Mouse (Mus musculus): Measurements from ENCODE around the gene Synj2.

Synj2 gene

GRCm38 (mm10) chr17:5997380-5998234, 56.5 kb downstream of the Synj2 start:
- in situ Hi-C loops (cut with MboI, MseI), result no loop called here

- in situ Hi-C loops (cut with MboI, MseI), result no loop called here
These were observed 57.1 kb downstream of the Synj2 start for GRCm38 (mm10) chr17:5998235-5998500.

- in situ Hi-C loops (cut with MboI, MseI), result no loop called here
These were observed 58.0 kb downstream of the Synj2 start for GRCm38 (mm10) chr17:5999039-5999543.

GRCm38 (mm10) chr17:6000864-6001319, 59.8 kb downstream of the Synj2 start:
- in situ Hi-C loops (cut with MboI, MseI), result no loop called here

- in situ Hi-C loops (cut with MboI, MseI), result no loop called here
These were observed 60.3 kb downstream of the Synj2 start for GRCm38 (mm10) chr17:6001389-6001788.

- in situ Hi-C loops (cut with MboI, MseI), result no loop called here
These were observed 60.8 kb downstream of the Synj2 start for GRCm38 (mm10) chr17:6001836-6002235.

- in situ Hi-C loops (cut with MboI, MseI), result no loop called here
These were observed 61.5 kb downstream of the Synj2 start for GRCm38 (mm10) chr17:6002563-6002962.

GRCm38 (mm10) chr17:6003661-6004060, 62.6 kb downstream of the Synj2 start:
- in situ Hi-C loops (cut with MboI, MseI), result no loop called here

- in situ Hi-C loops (cut with MboI, MseI), result no loop called here
These were observed 64.2 kb downstream of the Synj2 start for GRCm38 (mm10) chr17:6005246-6005637.

GRCm38 (mm10) chr17:6005638-6006471, 64.8 kb downstream of the Synj2 start:
- in situ Hi-C loops (cut with MboI, MseI), result no loop called here

- in situ Hi-C loops (cut with MboI, MseI), result no loop called here
These were observed 66.2 kb downstream of the Synj2 start for GRCm38 (mm10) chr17:6007101-6007780.

GRCm38 (mm10) chr17:6007902-6008301, 66.8 kb downstream of the Synj2 start:
- in situ Hi-C loops (cut with MboI, MseI), result no loop called here

GRCm38 (mm10) chr17:6008590-6008989, 67.5 kb downstream of the Synj2 start:
- in situ Hi-C loops (cut with MboI, MseI), result no loop called here

GRCm38 (mm10) chr17:6009606-6010005, 68.5 kb downstream of the Synj2 start:
- in situ Hi-C loops (cut with MboI, MseI), result loop anchor here in 1 of 2 experiments (5.0 kb wide), 1 partner anchor 32 kb away; no protein-coding TSS in a partner anchor

- in situ Hi-C loops (cut with MboI, MseI), result loop anchor here in 1 of 2 experiments (5.0 kb wide), 1 partner anchor 36 kb away; no protein-coding TSS in a partner anchor
These were observed 72.0 kb downstream of the Synj2 start for GRCm38 (mm10) chr17:6013079-6013478.

- in situ Hi-C loops (cut with MboI, MseI), result loop anchor here in 1 of 2 experiments (5.0 kb wide), 1 partner anchor 38 kb away; no protein-coding TSS in a partner anchor
These were observed 73.9 kb downstream of the Synj2 start for GRCm38 (mm10) chr17:6014985-6015384.

GRCm38 (mm10) chr17:6016213-6016780, 75.2 kb downstream of the Synj2 start:
- in situ Hi-C loops (cut with MboI, MseI), result no loop called here

GRCm38 (mm10) chr17:6017268-6017667, 76.2 kb downstream of the Synj2 start:
- in situ Hi-C loops (cut with MboI, MseI), result no loop called here

- in situ Hi-C loops (cut with MboI, MseI), result no loop called here
These were observed 77.3 kb downstream of the Synj2 start for GRCm38 (mm10) chr17:6018348-6018747.

GRCm38 (mm10) chr17:6019776-6020175, 78.7 kb downstream of the Synj2 start:
- in situ Hi-C loops (cut with MboI, MseI), result loop anchor here in 1 of 2 experiments (5.0 kb wide), 1 partner anchor 222 kb away; no protein-coding TSS in a partner anchor

GRCm38 (mm10) chr17:6020636-6021035, 79.6 kb downstream of the Synj2 start:
- in situ Hi-C loops (cut with MboI, MseI), result loop anchor here in 1 of 2 experiments (5.0 kb wide), 1 partner anchor 223 kb away; no protein-coding TSS in a partner anchor
